Mouse (Mus musculus) MEL-GATA-1-ER (cell line): ENCODE measurements around the gene Gm15155.
"Not testable (repeated sequence)": the region's sequence is repeated elsewhere in the genome, so short reads cannot be mapped to it uniquely, and the experiment has no call there.

Experiments used
- DNase-seq: peaks from one replicate; pipeline ENCODE4 v3.0.0-alpha.2; 2012; ENCODE audit warnings: low read depth; ENCODE audit errors: extremely low read depth

Gm15155 gene

GRCm38 (mm10) chrX:155624341-155624841 is at the start of gene Gm15155:
Gene Gm15155, plus strand, starts transcription at chrX:155624741.
- no peak for DNase-seq

- no peak for DNase-seq
These were observed 44.8 kb upstream of the Gm15155 start for GRCm38 (mm10) chrX:155579791-155580190.

DNA sequence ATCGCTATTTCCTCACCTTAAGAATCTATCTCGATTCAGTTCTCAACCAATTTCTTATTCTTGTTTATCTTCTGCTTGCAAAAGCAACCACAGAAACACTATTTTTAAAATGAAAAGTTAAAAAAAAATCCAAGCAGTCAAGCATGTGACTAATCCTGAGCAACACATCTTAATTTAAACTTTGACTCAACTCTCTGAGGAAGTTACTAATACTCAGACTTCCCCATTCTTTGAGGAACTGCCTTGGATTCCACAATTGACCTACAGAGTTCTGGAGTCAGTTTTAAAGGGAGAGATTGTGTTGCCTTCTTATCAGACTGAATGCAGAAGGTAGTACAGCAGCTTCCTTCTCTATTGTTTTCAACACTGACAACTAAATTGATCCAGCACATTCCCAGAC is 40.0 kb upstream of the Gm15155 start:
- DNase-seq: peak; percentile 90

- no peak for DNase-seq
These were observed 33.1 kb upstream of the Gm15155 start for GRCm38 (mm10) chrX:155591490-155591889.

GRCm38 (mm10) chrX:155592467-155592866 is 32.1 kb upstream of the Gm15155 start:
- no peak for DNase-seq

DNA sequence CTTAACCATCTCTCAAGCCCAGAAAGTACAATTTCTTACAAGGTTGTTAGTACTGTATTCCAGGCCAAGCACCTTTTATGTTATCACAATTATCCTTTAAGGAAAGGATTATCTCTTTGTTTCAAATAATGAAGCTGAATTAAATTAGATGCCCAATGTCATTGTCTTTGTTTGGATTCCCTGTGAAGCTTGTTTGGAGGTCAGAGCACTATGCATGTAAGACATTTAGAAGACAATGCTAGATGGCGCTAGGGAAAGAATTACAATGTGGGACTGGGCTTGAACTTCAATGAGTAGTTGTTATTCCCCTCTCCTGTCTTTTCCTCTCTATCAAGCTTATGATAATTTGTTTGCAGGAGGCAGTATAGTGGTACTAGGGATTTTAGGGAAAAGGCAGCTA is 29.9 kb upstream of the Gm15155 start:
- DNase-seq: no peak

GRCm38 (mm10) chrX:155596390-155596789 is 28.2 kb upstream of the Gm15155 start:
- DNase-seq: no peak

- DNase-seq: no peak
These were observed 23.3 kb upstream of the Gm15155 start for GRCm38 (mm10) chrX:155601196-155601595.

GRCm38 (mm10) chrX:155622527-155622926 is 2.0 kb upstream of the Gm15155 start:
- no peak for DNase-seq

DNA sequence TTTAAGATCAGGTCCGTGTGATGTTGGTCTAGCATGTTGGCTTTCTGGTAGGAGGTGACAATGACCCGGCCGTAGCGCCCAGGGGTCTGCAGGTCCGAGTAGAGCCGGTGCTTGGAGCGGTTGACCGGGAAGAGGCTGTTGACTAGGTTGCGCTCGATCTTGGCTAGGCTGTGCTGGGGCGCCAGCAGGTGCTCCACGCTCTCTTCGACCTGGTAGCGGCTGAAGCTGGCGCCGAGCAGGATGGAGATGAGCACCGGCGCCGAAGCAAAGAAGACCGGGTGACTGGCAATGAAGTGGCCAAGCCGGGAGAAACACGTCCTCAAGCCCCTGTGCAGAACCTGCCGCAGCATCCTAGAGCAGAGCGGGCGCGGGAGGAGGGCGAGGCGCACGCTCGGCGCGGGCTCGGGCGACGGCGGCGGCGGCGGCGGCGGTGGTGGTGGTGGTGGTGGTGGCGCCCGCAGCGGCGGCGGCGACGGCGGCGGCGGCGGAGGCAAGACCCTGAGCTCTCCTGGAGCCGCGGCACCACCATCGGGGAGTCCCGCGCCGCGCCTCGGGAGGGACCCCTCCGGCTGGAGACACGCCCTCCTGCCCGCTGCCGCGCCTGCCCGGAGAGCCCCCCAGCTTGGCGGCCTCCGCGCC is 1.5 kb upstream of the Gm15155 start:
- DNase-seq: no peak

DNA sequence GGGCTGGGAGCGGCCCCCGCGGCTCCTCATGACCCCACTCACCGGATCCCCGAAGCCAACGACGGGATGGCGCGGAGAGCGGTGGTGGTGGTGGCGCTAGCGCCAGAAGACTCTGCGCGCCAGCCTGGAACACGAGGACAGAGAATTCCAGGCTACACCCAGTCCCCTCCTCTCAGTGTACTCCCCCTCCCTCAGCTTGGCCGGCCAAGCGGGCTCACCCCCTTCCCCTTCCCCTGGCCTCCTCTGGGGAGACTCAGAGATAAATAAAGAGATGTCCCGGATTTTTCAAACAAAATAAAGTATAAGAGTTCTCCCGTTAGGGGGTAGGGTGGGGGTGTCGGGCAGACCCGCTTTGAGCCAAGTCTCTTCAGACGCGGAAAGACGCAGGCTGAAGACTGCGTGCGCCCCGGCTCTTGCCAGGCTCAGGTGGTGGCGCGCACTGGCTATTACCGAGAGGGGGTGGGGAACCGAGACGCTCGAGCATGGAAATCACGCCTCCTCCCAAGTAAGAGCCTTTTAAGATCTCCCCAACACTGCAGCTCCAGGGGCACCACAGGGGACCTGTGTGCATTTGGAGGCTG is 750 bp upstream of the Gm15155 start, which contains the start of gene Ptchd1:
TSS of gene Ptchd1 (minus strand) at position 114 of the 581 bp plus-strand sequence.
- no peak for DNase-seq

DNA sequence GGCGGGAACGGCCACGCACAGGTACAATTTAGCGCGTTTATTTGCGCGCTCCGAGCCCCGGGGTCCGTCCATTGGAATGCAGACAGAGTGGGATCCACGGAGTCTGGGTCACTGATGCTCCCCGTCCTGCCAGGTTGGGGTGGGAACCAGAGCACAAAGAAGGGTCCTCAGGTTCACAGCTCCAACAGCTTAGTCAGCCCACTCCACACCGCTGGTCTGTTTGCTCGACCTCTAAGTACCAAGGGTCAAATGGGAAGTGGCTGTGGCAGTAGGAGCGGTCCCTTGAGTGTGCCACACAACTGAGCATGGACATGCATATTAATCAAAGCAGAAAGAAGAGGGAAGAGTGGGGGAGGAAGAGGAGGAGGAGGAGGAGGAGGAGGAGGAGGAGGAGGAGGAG is 354 bp downstream of the Gm15155 start:
- DNase-seq: no peak

- DNase-seq: no peak
These were observed 1.2 kb downstream of the Gm15155 start for GRCm38 (mm10) chrX:155625671-155626196.

GRCm38 (mm10) chrX:155643975-155644374 is 19.4 kb downstream of the Gm15155 start:
- peak; percentile 2 for DNase-seq

- no peak for DNase-seq
These were observed 21.4 kb downstream of the Gm15155 start for GRCm38 (mm10) chrX:155645975-155646374.

- DNase-seq: no peak
These were observed 33.4 kb downstream of the Gm15155 start for GRCm38 (mm10) chrX:155657971-155658370.

GRCm38 (mm10) chrX:155690440-155690839 is 65.9 kb downstream of the Gm15155 start:
- DNase-seq: not testable (repeated sequence)

- DNase-seq: no peak
These were observed 99.6 kb downstream of the Gm15155 start for GRCm38 (mm10) chrX:155724157-155724556.

GRCm38 (mm10) chrX:155728387-155728786 is 103.8 kb downstream of the Gm15155 start:
- DNase-seq: peak; percentile 12

DNA sequence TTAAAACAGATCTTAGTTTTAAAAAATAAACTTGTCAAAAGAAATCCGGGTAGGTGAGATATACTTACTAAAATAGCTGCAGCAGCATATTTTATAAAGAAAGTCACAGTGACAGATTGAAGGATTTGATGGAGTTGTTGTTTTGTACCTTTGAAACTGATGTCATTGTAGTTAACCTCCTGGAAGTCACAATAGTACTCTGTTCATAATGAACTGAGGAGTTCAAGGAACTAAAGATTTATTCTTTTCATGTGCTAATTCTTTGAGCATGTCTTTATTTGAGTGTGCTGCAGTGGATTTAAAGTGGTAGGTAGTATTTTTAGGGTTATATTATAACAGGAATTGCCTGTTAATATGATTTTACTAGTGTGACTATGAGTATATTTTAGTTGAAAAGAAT is 263.6 kb downstream of the Gm15155 start:
- DNase-seq: no peak

DNA sequence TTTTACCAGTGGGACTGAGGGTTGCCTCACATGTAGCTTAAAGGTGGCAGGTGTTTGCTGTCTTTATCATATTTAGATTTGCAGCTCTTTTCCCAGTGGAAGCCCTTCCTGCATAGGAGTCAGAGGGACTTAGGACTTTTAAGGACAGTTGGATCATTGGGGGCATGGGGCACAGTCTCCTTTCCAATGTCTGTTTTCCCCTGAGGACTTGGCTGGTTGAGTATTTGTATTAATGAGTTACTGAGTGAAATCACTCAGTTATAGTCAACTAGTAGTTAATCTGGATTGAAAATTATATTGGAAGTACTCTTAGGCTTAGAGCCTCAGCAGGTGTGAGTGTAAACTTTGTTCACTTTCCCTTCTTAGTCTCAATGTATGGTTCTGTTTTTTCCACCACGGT is 275.5 kb downstream of the Gm15155 start:
- DNase-seq: no peak

GRCm38 (mm10) chrX:155901742-155902141 is 277.2 kb downstream of the Gm15155 start:
- DNase-seq: peak; percentile 4

GRCm38 (mm10) chrX:155903108-155903507 is 278.6 kb downstream of the Gm15155 start:
- DNase-seq: no peak
